Mouse (Mus musculus): ENCODE measurements around the gene 1700102P08Rik.
A peak's percentile ranks its signal among the peaks of the same experiment; 100 is the strongest.

Gene 1700102P08Rik

DNA sequence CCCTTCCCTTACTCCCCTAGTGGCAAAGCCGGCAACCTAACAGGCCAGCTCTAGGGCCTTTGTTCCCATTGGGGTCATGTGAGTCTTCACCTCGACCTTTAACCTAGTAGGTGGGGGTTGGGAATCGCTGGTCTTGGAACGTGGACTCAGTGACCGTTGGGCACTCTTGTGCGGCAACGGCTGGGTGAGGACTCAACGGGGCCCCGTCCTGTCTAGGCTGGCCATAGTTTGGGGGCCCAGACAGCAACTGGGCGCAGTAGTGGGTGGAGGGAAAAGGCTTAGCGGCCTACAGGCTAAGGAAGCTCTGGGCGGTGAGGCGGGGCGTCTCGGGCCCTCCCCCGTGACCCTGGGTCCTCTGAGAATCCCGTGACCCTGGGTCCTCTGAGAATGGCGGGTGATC lies at the start of gene 1700102P08Rik:
Gene 1700102P08Rik, plus strand, starts transcription at position 130 of the 400 bp plus-strand sequence.
- DNase-seq, result no peak

DNA sequence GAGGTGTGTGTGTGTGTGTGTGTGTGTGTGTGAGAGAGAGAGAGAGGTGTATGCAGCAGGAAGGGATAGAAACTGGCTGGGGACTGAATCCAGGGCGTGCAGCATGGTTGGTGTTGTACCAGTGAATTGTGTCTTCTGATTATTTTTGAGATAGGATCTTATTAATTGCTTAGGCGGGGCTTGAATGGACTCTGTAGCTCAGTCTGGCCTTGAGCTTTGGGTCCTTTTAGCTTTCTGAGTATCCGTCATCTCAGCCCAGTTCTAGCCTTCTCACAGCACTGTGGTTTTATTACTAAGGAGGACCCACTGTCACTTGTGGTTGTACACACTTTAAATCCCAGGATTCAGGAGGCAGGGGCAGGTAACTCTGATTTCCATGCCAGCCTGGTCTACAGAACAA lies 49.3 kb upstream of the 1700102P08Rik start:
- DNase-seq, result no peak

DNA sequence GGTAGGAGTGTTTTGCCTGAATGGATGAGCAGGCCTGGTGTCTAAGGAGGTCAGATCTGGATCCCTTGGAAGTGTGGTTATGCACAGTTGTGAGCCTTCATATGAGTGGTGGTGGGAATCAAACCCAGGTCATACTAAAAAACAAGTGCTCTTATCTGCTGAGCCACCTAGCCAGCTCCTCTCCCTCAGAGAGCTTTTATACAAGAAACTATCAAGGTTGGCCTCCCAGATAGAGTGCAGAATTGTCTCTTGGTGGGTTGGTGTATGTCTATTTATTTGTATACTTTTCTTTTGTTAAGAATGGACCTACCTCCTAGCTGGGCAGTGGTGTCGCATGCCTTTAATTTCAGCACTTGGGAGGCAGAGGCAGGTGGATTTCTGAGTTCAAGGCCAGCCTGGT lies 48.8 kb upstream of the 1700102P08Rik start:
- DNase-seq, result no peak

DNA sequence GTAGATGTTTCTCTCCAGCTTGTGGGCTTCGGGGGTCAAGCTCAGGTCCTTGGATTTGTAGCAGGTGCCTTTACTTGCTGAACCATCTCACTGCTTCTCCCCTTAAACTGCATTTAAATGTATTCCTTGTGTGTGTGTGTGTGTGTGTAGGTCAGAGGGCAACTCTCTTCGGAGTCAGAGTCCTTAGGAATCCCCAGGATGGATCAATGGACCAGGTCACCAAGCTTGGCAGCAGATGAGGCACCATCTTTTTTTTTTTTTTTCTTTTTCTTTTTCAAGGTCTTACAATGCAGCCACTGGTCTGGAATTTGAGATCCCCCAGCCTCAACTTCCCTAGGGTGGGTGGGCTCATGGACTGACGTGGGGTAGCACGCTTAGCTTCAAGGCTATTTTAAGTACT lies 48.1 kb upstream of the 1700102P08Rik start:
- no peak for DNase-seq

DNA sequence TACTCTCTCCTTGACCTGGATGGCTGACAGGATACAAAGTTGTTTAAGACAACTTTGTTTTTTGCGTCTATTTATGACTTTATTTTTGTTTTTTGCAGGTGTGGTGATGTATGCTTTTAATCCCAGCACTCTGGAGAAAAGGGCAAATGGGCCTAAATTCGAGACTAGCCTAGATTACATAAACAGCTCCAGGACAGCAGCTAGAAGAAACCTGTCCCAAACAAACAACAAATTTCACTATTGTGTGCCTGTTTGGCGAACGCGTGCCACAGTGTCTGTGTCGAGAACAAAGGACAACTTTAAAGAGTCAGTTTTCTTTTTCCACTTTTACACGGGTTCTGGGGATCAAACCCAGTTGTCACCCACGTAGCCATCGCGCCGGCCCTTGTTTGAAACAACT lies 45.6 kb upstream of the 1700102P08Rik start:
- no peak for DNase-seq

DNA sequence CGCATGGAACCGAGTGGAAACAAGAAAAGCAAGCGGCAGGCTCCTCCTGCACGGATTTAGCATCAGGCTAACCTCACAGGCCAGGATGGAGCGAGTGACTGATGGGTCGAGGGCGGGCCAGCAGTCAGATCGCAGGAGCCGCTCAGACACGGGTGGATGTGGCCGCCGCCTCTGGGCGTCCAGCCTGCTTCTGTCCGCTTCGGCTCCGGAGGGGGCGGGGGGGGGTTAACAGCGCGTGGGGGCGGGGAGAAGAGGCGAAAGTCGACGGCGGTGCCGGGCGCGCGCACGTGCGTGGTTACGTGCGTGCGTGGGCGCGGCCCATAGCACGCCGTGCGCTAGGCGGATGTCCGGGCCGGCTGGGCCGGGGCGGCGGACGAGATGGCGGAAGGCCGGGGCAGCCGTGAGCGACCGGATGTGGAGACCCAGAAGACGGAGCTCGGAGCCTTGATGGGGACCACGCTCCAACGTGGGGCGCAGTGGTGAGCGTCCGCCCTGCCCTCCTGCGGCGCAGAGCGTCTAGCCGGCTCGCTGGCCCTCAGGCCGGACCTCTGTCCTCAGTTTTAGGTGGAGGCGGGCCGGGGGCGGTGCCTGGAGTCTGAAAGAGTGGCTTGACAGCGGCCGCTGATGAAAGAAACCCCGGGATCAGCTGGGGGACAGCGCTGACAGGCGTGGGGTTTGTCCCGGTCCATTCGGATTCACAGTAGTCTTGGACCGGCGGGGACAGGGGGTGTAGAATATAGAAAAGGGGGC lies 44.9 kb upstream of the 1700102P08Rik start, which contains the start of gene Usp4:
Gene Usp4, plus strand, starts transcription at position 314 of the 750 bp plus-strand sequence.
- peak; percentile 92 for DNase-seq

DNA sequence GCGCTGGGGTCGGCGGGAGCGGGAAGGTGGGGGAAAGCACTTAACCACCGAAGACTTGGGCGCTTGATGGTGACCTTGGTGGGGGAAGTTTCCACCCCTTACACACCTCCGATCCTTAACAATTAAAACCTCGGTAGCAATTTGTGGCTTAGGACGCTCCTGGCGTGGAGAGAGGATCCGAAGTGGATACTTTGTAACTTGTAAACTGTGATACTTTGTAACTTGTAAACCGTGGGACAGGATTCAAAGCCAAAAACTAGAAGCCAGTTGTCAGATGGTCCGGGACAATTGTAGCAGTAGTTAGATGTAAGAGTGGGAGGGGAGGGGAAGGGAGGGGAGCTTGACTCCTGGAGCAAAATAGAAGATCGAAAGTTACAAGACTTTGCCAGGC lies 44.3 kb upstream of the 1700102P08Rik start:
- no peak for DNase-seq

DNA sequence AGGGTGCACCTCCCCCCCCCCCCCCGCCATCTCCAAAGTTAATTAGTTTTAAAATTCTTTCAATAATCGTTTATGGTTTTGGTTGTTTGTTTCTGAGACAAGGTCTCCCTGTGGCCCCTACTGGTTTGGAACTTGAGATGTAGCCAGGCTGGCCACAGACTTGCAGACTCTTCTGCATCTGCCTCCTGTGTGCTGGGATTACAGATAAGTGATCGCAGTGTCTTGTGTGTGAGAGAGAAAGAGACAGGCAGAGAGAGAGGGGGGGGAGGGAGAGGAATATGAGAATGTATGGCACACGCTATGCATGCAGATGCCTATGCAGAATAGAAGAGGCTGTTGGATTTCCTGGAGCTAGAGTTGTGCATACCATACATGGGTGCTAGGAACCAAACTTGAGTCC lies 42.9 kb upstream of the 1700102P08Rik start:
- DNase-seq, result no peak

DNA sequence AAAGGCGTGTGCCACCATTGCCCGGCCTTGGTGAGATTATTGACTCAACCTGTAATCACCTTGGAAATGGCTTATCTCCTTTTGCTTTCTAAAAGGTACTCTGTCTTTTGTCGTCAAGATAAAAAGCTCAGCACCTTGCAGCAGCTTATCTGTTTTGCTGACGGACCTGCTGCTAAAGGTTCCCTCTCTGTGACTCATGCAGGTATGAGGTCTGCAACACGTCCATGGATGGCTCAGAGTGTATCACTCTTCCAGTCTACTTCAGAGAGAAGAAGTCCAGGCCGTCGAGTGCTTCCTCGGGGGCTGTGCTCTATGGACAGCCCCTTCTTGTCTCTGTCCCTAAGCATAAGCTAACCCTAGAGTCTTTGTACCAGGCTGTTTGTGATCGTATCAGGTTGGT lies 14.4 kb upstream of the 1700102P08Rik start:
- no peak for DNase-seq

DNA sequence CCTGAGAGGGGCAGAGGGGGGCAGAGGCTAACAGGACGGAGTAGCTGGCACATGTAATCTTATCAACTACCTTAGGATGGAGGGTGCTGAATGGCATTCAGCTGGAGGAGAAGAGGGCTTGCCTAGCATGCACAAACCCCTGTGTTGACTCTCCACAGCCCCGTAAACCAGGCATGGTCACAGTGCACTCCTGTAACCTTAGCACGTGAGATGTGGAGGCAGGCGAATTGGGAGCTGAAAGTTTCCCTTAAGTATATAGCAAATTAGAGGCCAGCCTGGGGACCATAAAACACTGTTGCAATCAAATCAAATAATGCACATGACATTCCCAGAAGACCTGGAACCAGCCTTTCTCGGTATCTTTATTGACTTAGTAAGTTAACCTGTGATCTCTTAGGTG lies 13.9 kb upstream of the 1700102P08Rik start:
- DNase-seq, result no peak

DNA sequence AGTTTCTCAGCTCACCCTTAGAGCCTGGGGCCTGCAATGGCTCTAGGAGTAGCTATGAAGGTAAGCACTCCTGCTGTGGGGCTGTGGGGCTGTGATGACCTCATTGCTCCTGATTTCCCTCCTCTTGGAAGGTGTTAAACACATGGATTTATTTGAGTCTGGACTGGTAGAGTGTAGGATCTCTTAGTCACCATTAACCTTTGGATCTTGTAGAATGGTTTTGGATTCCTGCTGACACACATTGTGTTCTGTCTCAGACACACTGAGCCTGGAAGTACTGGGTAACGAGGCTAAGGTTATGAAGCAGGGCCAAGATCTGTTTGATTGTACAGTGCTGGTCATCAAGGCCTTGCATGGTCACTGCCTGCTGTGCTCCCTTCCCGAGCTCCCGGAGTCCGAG lies 13.3 kb upstream of the 1700102P08Rik start:
- DNase-seq, result no peak

DNA sequence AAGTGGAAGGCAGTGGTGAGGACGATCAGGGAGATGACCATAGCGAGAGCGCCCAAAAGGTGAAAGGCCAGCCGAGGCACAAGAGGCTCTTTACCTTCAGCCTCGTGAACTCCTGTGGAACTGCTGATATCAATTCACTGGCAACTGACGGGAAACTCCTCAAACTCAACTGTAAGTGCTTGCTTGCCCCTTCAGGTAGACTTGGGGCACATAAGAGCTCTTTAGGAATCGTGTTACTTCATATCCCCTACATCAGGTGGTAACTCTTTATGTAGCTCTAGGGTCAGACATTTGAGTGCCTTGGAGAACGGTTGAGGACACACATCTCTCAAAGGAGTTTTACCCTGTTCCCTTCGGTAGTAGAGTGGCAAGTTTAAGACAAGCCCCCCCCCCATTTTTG lies 11.2 kb upstream of the 1700102P08Rik start:
- DNase-seq, result no peak

DNA sequence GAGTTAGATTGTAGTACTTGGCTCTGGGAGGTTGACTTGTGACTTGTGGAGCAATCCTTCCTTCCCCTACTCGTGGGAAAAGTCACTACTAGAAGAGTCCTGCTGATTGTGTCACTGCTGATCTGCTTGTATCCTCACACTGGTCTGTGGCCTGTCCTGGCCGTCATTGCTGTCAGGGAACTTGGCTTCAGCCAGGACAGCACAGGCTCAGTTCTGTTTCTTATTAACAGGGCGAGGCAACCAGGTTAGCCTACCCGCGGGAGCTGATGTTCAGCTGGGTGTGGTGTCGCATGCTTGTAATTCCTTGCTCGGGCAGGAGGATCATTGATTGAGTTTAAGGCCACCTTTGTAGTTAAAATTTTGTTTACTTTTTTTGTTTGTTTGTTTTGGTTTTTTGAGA lies 7.6 kb upstream of the 1700102P08Rik start:
- no peak for DNase-seq

DNA sequence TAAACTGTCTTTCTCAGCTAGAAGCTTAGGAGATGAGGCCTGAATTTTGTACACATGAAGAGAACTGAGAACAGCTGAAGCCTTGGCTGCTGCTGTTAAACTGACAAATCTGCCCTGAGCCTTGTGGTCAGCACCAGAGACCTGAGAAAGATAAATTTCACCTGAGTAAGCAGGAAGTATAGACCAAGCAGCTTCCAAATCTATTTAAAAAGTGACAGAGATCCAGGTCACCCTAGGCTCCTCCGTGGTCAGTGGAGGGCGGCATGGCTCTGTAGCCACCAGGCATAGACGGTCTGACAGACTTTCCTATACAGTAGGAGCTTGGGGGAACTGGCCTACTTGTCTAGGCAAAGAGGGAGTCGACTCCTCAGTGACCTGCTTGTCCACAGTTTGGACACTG lies 5.8 kb upstream of the 1700102P08Rik start:
- DNase-seq, result no peak

DNA sequence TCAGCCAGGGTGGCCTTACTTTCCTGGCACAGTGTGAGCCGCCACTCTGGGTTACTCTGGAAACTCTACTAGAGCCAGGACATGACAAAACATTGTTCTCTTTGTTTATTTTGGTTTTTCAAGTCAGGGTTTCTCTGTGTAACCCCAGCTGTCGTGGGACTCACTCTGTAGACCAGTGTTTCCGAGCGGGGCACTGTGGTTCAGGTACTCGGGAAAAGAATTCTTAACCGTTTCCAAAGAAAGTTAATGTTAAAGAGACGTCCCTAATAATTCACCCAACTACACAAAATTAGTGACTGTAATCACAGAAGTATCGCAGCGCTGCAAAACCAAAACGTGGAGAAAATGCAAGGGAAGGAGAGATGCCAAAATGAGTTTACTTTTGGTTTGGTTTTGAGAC lies 4.0 kb upstream of the 1700102P08Rik start:
- DNase-seq, result no peak

DNA sequence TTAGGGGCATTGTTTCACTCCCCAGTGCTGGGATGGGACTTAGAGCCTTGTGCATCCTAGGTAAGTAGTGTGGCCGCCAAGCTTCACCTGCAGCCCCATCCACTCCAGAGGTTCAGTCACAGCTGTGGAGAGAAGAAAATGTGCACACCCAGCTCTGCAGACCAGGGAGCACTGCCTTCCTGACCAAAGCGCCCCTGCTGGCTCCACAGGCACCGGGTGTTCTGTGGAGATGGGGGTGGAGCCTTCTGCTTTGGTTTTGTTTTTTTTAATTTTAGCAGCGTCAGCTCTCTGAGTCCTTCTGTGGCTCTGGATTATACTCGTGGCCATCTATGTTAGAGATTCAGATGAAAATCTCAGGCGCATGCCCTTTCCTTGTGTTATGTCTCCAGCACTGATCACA lies 3.4 kb upstream of the 1700102P08Rik start:
- no peak for DNase-seq

DNA sequence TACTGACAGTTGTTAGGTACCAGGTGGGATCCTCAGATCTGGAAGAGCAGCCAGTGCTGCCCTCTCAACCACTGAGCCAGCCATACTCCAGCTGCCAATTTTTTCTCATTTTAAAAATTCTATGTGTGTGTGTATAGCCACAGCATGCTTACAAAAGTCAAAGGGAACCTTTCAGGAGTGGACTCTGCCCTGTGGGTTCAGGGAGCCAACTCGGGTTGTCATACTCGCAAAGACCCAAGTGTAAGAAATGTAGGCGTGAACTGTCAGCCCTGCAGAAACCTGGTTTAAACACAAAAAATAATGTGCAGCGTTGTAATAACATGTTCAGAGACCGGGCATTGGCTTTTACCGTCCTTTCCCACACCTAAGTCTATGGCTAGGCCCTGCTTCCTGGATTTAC lies 1.6 kb downstream of the 1700102P08Rik start:
- DNase-seq, result no peak

DNA sequence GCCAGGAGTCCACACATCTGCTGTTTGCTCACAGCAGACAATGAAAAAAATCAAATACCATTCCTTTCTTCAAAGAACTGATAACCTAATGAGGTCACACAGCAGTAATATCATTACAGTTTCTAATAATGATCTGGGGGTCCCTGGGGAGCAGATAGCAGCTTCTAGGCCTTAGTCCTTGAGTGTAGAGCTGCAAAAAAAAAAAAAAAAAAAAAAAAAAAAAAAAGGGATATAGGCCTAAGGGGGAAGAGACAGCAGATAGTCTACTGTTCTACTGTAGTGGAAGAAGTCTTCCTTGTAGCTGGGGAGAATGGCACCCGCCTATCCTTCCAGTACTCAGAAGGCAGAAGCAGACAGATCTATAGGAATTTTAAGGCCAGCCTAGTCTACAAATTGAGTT lies 2.8 kb downstream of the 1700102P08Rik start:
- no peak for DNase-seq

DNA sequence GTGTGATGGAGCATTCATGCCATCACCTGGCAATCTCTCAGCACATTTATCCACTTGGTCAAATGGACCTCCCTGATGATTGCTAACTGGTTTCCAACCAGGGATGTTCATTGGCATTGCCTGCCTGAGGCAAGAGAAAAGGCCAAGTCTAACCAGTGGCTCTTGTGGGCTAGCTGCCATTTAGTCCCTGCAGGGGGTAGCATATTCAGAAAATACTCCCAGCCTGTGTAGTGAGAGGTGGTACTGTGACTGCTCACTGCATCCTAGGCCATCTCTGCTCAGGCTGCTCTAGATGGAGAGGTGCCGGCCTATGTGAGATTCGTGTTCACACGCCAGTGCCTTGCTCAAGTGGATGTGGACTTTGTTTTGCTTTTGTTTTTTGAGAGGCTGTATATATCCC lies 5.7 kb downstream of the 1700102P08Rik start:
- DNase-seq, result no peak

DNA sequence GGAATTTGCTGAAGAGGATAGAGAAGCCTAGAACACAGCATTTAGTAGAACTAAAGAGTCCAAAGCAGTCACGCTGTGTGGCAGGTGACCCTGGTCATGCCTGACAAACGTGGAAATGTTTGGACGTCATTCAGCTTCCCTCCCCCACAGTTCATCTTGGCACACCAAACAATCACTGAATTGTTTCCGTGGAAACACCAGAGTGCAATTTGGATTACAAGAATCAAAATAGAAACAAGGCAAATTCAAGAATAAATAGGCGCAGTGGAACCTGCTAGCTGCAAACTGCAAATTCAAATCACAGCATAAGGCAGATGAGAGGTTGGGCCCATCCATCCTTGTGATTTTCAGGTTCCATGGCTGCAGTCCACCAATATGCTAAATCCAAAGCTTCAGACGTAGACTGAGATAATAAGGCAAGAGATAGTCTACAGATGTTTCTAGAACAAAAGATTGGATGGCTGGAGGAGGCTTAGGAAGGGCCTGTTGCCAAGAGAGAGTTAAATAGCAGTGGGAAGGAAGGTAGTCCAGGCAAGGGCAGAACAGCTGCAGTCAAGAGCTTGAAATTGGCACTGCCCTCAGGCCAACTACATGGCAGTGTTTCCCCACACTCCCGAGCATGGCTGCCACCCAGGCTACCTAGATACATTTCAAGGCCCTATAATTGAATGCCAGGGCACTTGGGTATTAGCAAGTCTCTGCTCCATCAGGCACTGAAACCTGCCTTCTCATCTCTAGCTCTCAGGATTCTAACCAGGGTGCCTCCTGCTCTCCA lies 8.8 kb downstream of the 1700102P08Rik start:
- DNase-seq, result peak; percentile 67

DNA sequence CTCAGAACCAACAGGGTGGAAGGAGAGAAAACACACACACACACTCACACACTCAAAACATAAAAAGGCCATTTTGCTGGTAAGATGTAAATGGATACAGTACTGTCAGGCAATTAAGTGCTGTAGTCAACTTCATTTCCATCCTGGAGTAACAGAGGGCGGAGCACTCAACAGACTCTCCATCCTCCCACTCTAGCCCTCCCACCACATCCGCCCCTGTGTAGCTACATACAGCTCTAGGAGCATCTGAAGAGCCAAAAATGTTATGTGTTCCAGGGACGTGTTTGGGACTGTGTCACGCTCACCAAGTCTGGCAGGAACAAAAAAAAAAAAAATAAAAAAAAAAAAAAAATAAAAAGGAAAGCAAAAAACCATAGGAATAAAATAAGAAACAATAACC lies 10.5 kb downstream of the 1700102P08Rik start:
- DNase-seq, result no peak

DNA sequence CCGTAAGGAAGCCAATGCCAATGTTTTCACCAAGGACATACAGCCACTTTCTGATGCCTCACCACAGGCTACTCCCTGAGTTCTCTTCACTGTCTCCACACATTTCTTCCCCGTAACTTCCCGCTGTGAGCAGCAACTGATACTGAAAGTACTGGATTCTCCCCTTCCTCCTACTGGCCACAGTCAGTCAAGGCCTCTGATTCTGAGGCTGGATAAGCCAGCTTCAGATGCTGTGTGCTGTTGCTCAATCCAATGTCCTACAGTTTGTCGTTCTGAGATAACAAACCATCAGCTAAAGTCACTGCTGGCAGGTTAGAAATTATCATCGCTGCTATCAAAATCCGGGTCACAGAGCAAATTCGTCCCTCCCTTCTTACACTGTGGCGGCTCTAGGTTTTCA lies 11.8 kb downstream of the 1700102P08Rik start:
- no peak for DNase-seq

DNA sequence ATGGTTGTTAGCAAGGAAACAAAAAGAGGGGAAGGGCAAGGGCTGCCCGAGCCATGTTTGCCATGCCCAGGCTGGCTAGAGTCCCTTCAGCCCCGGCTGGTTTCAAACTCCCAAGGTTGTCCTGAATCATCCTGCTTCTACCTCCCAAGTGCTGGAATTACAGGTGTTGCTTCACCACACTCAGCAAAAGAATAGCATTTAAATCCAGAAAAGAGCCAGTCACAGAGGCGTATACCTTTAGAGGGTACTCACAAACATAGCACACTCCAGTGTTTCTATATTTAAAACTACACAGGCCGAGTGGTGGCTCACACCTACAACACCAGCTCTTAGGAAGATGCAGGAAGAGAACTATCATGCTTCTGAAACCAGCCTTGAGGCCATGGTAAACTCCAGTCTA lies 16.9 kb downstream of the 1700102P08Rik start:
- no peak for DNase-seq

DNA sequence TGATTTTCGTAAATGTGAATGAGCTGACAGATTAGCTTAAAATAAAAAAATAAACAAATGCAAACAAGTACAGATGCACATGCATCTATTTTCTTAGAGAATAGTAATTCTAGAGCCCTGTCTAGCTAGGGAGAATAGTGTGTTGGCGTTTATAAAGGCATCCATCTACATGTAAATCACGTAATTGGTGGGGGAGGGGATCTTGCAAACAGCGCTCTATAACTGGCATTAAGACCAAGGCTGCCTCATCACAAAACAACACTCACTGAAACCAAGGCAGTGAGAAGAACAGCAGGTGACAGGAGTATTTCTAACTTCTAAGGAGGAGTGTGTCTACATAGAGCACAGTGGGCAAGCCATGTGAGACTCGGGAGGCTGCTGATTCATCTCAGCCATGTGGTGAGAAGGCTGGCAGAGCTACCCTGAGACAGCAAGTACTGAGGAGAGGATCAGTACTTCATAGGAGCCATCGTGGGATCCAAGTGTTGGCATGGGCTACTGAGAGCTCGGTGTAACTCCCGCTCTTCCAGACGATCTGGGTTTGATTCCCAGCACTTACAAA lies 18.9 kb downstream of the 1700102P08Rik start:
- DNase-seq, result peak; percentile 26
